Mouse (Mus musculus) urinary bladder, adult 18-20 months (tissue): ENCODE measurements around the gene Cux1.

ENCODE experiments used
- DNase-seq, 2 experiments: peaks; one replicate each; pipeline ENCODE4 v3.0.0; 2022; ENCODE audit warnings: low spot score in 2 of 2, mixed read lengths in 2 of 2

Gene Cux1

GRCm38 (mm10) chr5:136567176-136568025 is at the start of gene Cux1:
Gene Cux1, minus strand, starts transcription at chr5:136567490.
- DNase-seq, result peak; percentile 63 to 81

GRCm38 (mm10) chr5:136612391-136612790 is 45.1 kb upstream of the Cux1 start:
- DNase-seq, result no peak

GRCm38 (mm10) chr5:136608814-136609434 is 41.6 kb upstream of the Cux1 start:
- peak in 1 of 2 experiments; percentile 9 for DNase-seq

- DNase-seq, result no peak
Observed at GRCm38 (mm10) chr5:136605144-136605543, 37.9 kb upstream of the Cux1 start.

GRCm38 (mm10) chr5:136603176-136603964 is 36.1 kb upstream of the Cux1 start:
- DNase-seq, result no peak

GRCm38 (mm10) chr5:136600511-136600910 is 33.2 kb upstream of the Cux1 start:
- no peak for DNase-seq

GRCm38 (mm10) chr5:136594896-136595540 is 27.7 kb upstream of the Cux1 start:
- no peak for DNase-seq

- DNase-seq, result peak in 1 of 2 experiments; percentile 52
Observed at GRCm38 (mm10) chr5:136591816-136592499, 24.7 kb upstream of the Cux1 start.

- DNase-seq, result no peak
Observed at GRCm38 (mm10) chr5:136589002-136589401, 21.7 kb upstream of the Cux1 start.

GRCm38 (mm10) chr5:136588471-136588870 is 21.2 kb upstream of the Cux1 start:
- DNase-seq, result no peak

- DNase-seq, result no peak
Observed at GRCm38 (mm10) chr5:136584676-136585285, 17.5 kb upstream of the Cux1 start.

- DNase-seq, result no peak
Observed at GRCm38 (mm10) chr5:136583666-136584464, 16.6 kb upstream of the Cux1 start.

- DNase-seq, result no peak
Observed at GRCm38 (mm10) chr5:136583256-136583655, 16.0 kb upstream of the Cux1 start.

- no peak for DNase-seq
Observed at GRCm38 (mm10) chr5:136582201-136582600, 14.9 kb upstream of the Cux1 start.

GRCm38 (mm10) chr5:136581625-136582024 is 14.3 kb upstream of the Cux1 start:
- DNase-seq, result no peak

GRCm38 (mm10) chr5:136581166-136581565 is 13.9 kb upstream of the Cux1 start:
- DNase-seq, result peak; percentile 24 to 40

GRCm38 (mm10) chr5:136578201-136578600 is 10.9 kb upstream of the Cux1 start:
- no peak for DNase-seq

- DNase-seq, result no peak
Observed at GRCm38 (mm10) chr5:136570171-136570570, 2.9 kb upstream of the Cux1 start.

- peak; percentile 64 to 75 for DNase-seq
Observed at GRCm38 (mm10) chr5:136568776-136569175, 1.5 kb upstream of the Cux1 start.
